Mouse (Mus musculus) cerebellum, adult 2 months (tissue): ENCODE results near the gene Il1r1. TPM values are rescaled to one million over a fixed set of nuclear protein-coding genes. Genes with fewer than 3 reads are reported as not detected.

Source experiments
- DNase-seq, 2 experiments: peaks; one replicate each; pipeline ENCODE4 v3.0.0; 2021
- H3K27ac ChIP-seq: fragments of 200-500 bp; 2 replicates; pipeline ENCODE4 v1.5.1; 2012; ENCODE audit warnings: low read length, control low read depth, inconsistent platforms; ENCODE audit not compliant: insufficient read depth
- H3K27me3 ChIP-seq: fragments of 200-500 bp; 2 replicates; pipeline ENCODE4 v1.6.1; 2012; ENCODE audit warnings: inconsistent platforms, mild to moderate bottlenecking, low read length, moderate library complexity; ENCODE audit not compliant: control insufficient read depth, insufficient read depth
- H3K4me1 ChIP-seq: fragments of 200-500 bp; 2 replicates; pipeline ENCODE4 v1.6.1; 2011; ENCODE audit warnings: low read length; ENCODE audit not compliant: control insufficient read depth, insufficient read depth
- H3K4me3 ChIP-seq: fragments of 200-500 bp; replicated peaks from 2 replicates; pipeline ENCODE3; 2011; ENCODE audit warnings: mild to moderate bottlenecking, low read depth, low read length, control low read depth; ENCODE audit not compliant: insufficient read depth
- CTCF ChIP-seq: fragments of 200-500 bp; IDR thresholded peaks from 2 replicates; pipeline ENCODE4 v1.5.1; 2011; ENCODE audit warnings: low read depth, mild to moderate bottlenecking, control low read depth, low read length, moderate library complexity, borderline replicate concordance; ENCODE audit not compliant: insufficient read depth
- POLR2A ChIP-seq: fragments of 200-500 bp; IDR thresholded peaks from 2 replicates; pipeline ENCODE4 v1.6.1; 2011; ENCODE audit warnings: low read length, control low read depth, borderline replicate concordance; ENCODE audit not compliant: insufficient read depth
- WGBS: fragments of 180-500 bp; shearing (Covaris S2); methylation state at CpG from one replicate; pipeline ENCODE4 v1.1.7; 2018; 5-methylcytosine and 5-hydroxymethylcytosine counted together
- polyA plus RNA-seq: library from polyadenylated mRNA; depleted of rRNA; stranded (reverse); fragments of >200 nt; gene quantifications from 2 replicates; pipeline ENCODE4 v1.2.3, GENCODE M21; 2012

Gene Il1r1
- polyA plus RNA-seq, 1 experiment: 1.7 TPM

DNA sequence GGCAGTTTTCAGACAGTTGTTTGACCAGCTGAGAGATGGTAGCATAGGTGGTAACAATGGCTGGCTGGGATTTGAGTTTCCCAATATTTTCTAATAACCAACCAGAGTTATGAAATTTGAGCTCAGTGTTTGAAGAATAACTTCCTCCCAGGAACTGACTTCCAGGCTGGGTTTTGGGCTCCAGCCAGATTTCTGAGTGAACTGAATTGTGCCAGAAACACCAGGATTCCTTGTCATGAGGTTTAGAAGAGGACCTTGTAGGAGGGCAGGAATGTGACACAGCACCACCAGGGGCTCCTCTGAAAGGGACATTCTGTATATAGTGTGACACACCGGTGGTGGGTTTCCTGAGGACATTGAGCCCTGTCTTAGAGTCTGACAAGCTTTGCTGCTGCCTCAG, 36.9 kb upstream of the Il1r1 start:
- Histone ChIP-seq H3K27me3 (no peaks in the 10 kb centered on the region), H3K27ac (no peak overlapping the region), H3K4me3 (no peak overlapping the region), H3K4me1 (no peaks in the 10 kb centered on the region)
- 3% methylated on average over 1 of the region's 1 CpGs for WGBS
- no peak for TF ChIP-seq CTCF
- no peak for TF ChIP-seq POLR2A
- peak in 1 of 2 experiments; percentile 4 for DNase-seq

DNA sequence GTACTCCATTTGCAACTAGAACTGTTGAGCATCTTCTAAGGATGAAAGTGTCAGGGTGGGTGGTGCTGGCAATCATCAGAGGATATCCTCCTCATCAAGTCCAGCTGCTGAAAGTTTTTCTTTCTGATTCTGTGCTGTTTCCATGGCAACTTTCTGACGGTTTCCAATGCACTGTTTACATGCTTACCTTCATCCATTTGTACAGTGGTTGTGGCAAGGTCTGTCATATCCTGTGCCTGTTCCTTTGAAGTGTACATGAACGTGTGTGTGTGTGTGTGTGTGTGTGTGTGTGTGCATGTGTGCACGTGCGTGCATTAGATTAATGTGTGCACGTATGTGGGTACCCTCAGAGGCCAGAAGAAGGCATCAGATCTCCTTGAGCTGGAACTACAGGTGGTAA, 34.9 kb upstream of the Il1r1 start:
- 75% methylated on average over 5 of the region's 5 CpGs for WGBS
- Histone ChIP-seq H3K4me3 (no peak overlapping the region), H3K27me3 (no peaks in the 10 kb centered on the region), H3K4me1 (no peaks in the 10 kb centered on the region), H3K27ac (no peak overlapping the region)
- no peak for TF ChIP-seq CTCF
- no peak for TF ChIP-seq POLR2A
- no peak for DNase-seq

GRCm38 (mm10) chr1:40190837-40191236, 34.0 kb upstream of the Il1r1 start:
- no peak overlapping the region for H3K4me3 ChIP-seq
- WGBS: 84% methylated on average over 5 of the region's 5 CpGs
- DNase-seq: no peak
- no peaks in the 10 kb centered on the region for H3K27me3 ChIP-seq
- H3K4me1 ChIP-seq: no peaks in the 10 kb centered on the region
- TF ChIP-seq POLR2A (no peak), CTCF (no peak)
- H3K27ac ChIP-seq: no peak overlapping the region

GRCm38 (mm10) chr1:40194279-40194678, 30.6 kb upstream of the Il1r1 start:
- DNase-seq: no peak
- Histone ChIP-seq H3K27me3 (no peaks in the 10 kb centered on the region), H3K4me1 (no peaks in the 10 kb centered on the region), H3K27ac (no peak overlapping the region), H3K4me3 (no peak overlapping the region)
- no peak for TF ChIP-seq CTCF
- TF ChIP-seq POLR2A: no peak
- WGBS: 73% methylated on average over 2 of the region's 2 CpGs

GRCm38 (mm10) chr1:40213337-40214159, 11.3 kb upstream of the Il1r1 start:
- no peak overlapping the region for H3K4me3 ChIP-seq
- H3K27me3 ChIP-seq: no peaks in the 10 kb centered on the region
- TF ChIP-seq CTCF (no peak), POLR2A (no peak)
- 89% methylated on average over 4 of the region's 4 CpGs for WGBS
- H3K27ac ChIP-seq: no peak overlapping the region
- H3K4me1 ChIP-seq: no peaks in the 10 kb centered on the region
- no peak for DNase-seq

DNA sequence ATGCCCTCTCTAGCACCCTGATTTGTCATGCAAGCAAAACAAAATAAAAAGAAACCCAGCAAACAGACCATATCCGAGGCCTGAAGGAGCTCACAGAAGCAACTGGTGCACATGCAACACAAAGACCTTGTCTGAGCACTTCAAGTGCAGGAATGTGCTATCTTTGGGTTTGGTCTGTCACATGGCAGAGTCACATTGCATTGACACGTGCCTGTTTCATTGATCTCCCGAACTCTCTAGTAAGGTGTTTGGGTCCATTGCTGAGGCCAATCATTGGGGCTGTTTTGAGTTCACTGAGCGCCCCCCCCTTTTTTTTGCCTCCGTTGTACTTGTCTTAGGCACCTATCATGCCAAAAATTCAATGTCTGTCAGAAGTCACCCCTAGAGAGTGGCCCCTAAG, 7.4 kb upstream of the Il1r1 start:
- no peak for TF ChIP-seq CTCF
- no peak for TF ChIP-seq POLR2A
- H3K27ac ChIP-seq: no peak overlapping the region
- H3K27me3 ChIP-seq: no peaks in the 10 kb centered on the region
- DNase-seq: no peak
- no peaks in the 10 kb centered on the region for H3K4me1 ChIP-seq
- WGBS: 79% methylated on average over 5 of the region's 5 CpGs
- no peak overlapping the region for H3K4me3 ChIP-seq

DNA sequence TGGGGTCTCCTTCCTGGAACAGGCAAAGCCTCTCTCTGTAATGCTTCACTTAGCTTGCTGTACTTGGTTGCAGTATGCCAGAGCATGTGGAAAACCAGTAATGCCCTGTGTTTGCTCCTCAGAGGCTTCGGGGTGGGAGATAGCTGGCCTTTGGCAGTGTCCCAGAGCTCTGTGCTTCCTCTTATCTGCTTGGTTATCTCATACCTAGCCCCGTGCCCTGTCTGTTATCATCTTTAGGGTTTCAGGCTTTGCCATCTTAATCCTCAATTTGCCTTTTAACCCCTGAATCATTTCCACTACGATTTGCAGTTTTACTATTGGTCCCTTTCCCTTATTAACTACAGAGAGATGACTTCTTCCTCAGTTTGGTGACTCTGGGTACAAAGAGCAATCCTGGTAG, 6.3 kb upstream of the Il1r1 start:
- no peak overlapping the region for H3K27ac ChIP-seq
- no peaks in the 10 kb centered on the region for H3K4me1 ChIP-seq
- 80% methylated on average over 3 of the region's 3 CpGs for WGBS
- H3K27me3 ChIP-seq: no peaks in the 10 kb centered on the region
- H3K4me3 ChIP-seq: no peak overlapping the region
- TF ChIP-seq CTCF (no peak), POLR2A (no peak)
- no peak for DNase-seq

DNA sequence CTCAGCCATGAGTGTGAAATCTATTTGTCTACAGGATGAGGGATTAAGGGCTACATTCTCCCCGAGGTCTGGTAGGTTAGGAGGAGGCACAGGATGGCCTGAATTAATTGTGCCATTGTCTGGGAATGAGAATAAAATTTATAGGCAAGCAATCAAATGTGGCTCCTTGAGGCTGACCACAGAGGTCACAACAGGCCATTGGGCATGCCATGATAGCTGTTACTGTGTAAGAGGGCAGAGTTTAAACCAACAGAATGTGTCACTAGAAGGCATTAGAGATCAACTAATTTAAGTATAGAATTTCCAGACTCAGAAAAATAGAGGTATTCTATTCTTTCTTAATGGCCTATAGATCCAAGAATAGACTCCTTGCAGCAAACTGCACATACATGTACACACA, 4.3 kb upstream of the Il1r1 start:
- no peak overlapping the region for H3K4me3 ChIP-seq
- H3K4me1 ChIP-seq: no peaks in the 10 kb centered on the region
- DNase-seq: no peak
- H3K27ac ChIP-seq: no peak overlapping the region
- no peaks in the 10 kb centered on the region for H3K27me3 ChIP-seq
- WGBS: 79% methylated on average over 1 of the region's 1 CpGs
- TF ChIP-seq POLR2A (no peak), CTCF (no peak)
